Mouse (Mus musculus) heart, postnatal 0 days (tissue): ENCODE data around the gene Brd7.

Experiments
- CTCF ChIP-seq: IDR thresholded peaks from 2 replicates; pipeline ENCODE4 v1.5.1; 2016; ENCODE audit warnings: antibody characterized with exemption, control low read depth, low read depth
- EP300 ChIP-seq: IDR thresholded peaks from 2 replicates; pipeline ENCODE4 v1.6.1; 2016; ENCODE audit warnings: antibody characterized with exemption, low read depth

- TF ChIP-seq EP300 (no peak), CTCF (no peak)
Measured at GRCm38 (mm10) chr8:88357226-88357933, 4.6 kb downstream of the Brd7 start.
